Mouse (Mus musculus) spleen, postnatal 10 days (tissue): ENCODE measurements around the gene Tspan31.

Source experiments
- DNase-seq, 2 experiments: peaks; one replicate each; pipeline ENCODE4 v3.0.0; 2021 to 2022; ENCODE audit warnings: low spot score in 2 of 2

Gene Tspan31

GRCm38 (mm10) chr10:127042468-127043115 lies 27.5 kb downstream of the Tspan31 start:
- no peak for DNase-seq

- peak; percentile 71 to 87 for DNase-seq
These were observed 28.2 kb downstream of the Tspan31 start for GRCm38 (mm10) chr10:127041774-127042338.

GRCm38 (mm10) chr10:127041274-127041766 lies 28.7 kb downstream of the Tspan31 start, which contains the start of the genes Mettl1 and Eef1akmt3:
TSS of gene Mettl1 (plus strand) at chr10:127041414.
TSS of gene Eef1akmt3 (minus strand) at chr10:127041513.
- DNase-seq, result peak in 1 of 2 experiments; percentile 32

- DNase-seq, result no peak
These were observed 29.4 kb downstream of the Tspan31 start for GRCm38 (mm10) chr10:127040569-127041214.

GRCm38 (mm10) chr10:127037641-127038040 lies 32.4 kb downstream of the Tspan31 start:
- no peak for DNase-seq

GRCm38 (mm10) chr10:127036273-127036672 lies 33.8 kb downstream of the Tspan31 start:
- DNase-seq, result no peak

- DNase-seq, result no peak
These were observed 36.7 kb downstream of the Tspan31 start for GRCm38 (mm10) chr10:127033301-127033741.

- DNase-seq, result peak; percentile 91 to 95
These were observed 39.4 kb downstream of the Tspan31 start, which contains the start of gene Tsfm for GRCm38 (mm10) chr10:127030336-127031296. TSS of gene Tsfm (minus strand) at chr10:127030840.

GRCm38 (mm10) chr10:127018422-127018821 lies 51.6 kb downstream of the Tspan31 start:
- DNase-seq, result no peak
